Mouse (Mus musculus) limb, embryonic 12.5 days (tissue): Measurements from ENCODE around the gene Cped1. TPM values are rescaled to one million over a fixed set of nuclear protein-coding genes. Genes with fewer than 3 reads are reported as not detected.

ENCODE experiments used
- ATAC-seq: fragments of 200-750 bp; cut with Nextera tagmentation; 2 replicates; pipeline ENCODE4 v1.8.0; 2017; ENCODE audit warnings: low read depth, moderate TSS enrichment; ENCODE audit not compliant: insufficient number of reproducible peaks, insufficient read depth, low FRiP score, low TSS enrichment
- H3K27ac ChIP-seq: fragments of 300-500 bp; sonication (generic); 2 replicates; pipeline ENCODE4 v1.5.1; 2016; ENCODE audit warnings: mild to moderate bottlenecking, moderate library complexity
- H3K27me3 ChIP-seq: fragments of 300-500 bp; sonication (generic); 2 replicates; pipeline ENCODE4 v1.6.1; 2016; ENCODE audit warnings: mild to moderate bottlenecking, moderate library complexity
- H3K36me3 ChIP-seq: fragments of 300-500 bp; sonication (generic); 2 replicates; pipeline ENCODE4 v1.6.1; 2016; ENCODE audit warnings: mild to moderate bottlenecking, moderate library complexity
- H3K4me1 ChIP-seq: fragments of 300-500 bp; sonication (generic); replicated peaks from 2 replicates; pipeline ENCODE4 v1.6.1; 2016
- H3K4me2 ChIP-seq: fragments of 300-500 bp; sonication (generic); 2 replicates; pipeline ENCODE4 v1.6.1; 2016; ENCODE audit warnings: mild to moderate bottlenecking, moderate library complexity
- H3K4me3 ChIP-seq: fragments of 300-500 bp; sonication (generic); replicated peaks from 2 replicates; pipeline ENCODE4 v1.5.1; 2016; ENCODE audit warnings: mild to moderate bottlenecking
- H3K9ac ChIP-seq: fragments of 300-500 bp; sonication (generic); replicated peaks from 2 replicates; pipeline ENCODE4 v1.6.1; 2016; ENCODE audit warnings: mild to moderate bottlenecking, moderate library complexity
- H3K9me3 ChIP-seq: fragments of 300-500 bp; sonication (generic); 2 replicates; pipeline ENCODE4 v1.6.1; 2016; ENCODE audit warnings: mild to moderate bottlenecking, moderate library complexity
- whole genome bisulfite sequencing: fragments of 180-500 bp; shearing (Covaris S2); methylation state at CpG from one replicate; pipeline ENCODE4 v1.1.7; 2016; 5-methylcytosine and 5-hydroxymethylcytosine counted together
- polyA plus RNA-seq: library from polyadenylated mRNA; unstranded; fragments of >200 nt; fragmentation: Nextera tagmentation; extraction: Ambion mirVana; gene quantifications from 2 replicates; pipeline ENCODE4 v1.2.1, GENCODE M21; 2016

Gene Cped1
- polyA plus RNA-seq, 1 experiment from 2014 or later, result 62.3 TPM

DNA sequence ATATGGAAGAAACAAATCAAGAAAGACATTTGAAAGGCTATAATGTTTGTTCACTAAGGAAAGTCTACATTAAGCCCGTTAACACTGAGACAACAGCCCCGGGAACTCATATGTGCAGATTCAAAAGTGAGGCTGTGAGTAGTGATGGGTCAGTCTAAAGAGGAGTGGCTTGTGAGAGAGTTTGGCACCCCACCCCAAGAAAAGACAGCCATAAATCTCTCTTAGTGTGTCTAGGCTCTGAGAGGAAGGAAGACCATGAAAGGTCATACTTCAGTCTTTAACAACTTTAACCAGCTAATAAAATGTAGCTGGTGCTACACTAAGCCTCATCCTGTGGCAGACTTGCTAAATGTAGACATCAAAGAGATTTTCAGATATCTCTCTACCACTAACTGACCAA, 61.4 kb downstream of the Cped1 start:
- Histone ChIP-seq H3K9me3 (no peaks in the 10 kb centered on the region), H3K4me2 (no peak overlapping the region), H3K36me3 (peaks cover 6% of the 10 kb centered on the region), H3K4me1 (no peaks in the 10 kb centered on the region), H3K9ac (no peak overlapping the region), H3K4me3 (no peak overlapping the region), H3K27me3 (no peaks in the 10 kb centered on the region), H3K27ac (no peak overlapping the region)
- 60% methylated on average over 2 of the region's 2 CpGs for WGBS
- no peak for ATAC-seq

GRCm38 (mm10) chr6:22049093-22049492, 63.4 kb downstream of the Cped1 start:
- no peaks in the 10 kb centered on the region for H3K4me1 ChIP-seq
- no peak overlapping the region for H3K9ac ChIP-seq
- H3K27ac ChIP-seq, result no peak overlapping the region
- peaks cover 17% of the 10 kb centered on the region for H3K36me3 ChIP-seq
- 90% methylated on average over 5 of the region's 5 CpGs for WGBS
- H3K9me3 ChIP-seq, result no peaks in the 10 kb centered on the region
- H3K4me3 ChIP-seq, result no peak overlapping the region
- H3K27me3 ChIP-seq, result no peaks in the 10 kb centered on the region
- no peak for ATAC-seq
- no peak overlapping the region for H3K4me2 ChIP-seq

DNA sequence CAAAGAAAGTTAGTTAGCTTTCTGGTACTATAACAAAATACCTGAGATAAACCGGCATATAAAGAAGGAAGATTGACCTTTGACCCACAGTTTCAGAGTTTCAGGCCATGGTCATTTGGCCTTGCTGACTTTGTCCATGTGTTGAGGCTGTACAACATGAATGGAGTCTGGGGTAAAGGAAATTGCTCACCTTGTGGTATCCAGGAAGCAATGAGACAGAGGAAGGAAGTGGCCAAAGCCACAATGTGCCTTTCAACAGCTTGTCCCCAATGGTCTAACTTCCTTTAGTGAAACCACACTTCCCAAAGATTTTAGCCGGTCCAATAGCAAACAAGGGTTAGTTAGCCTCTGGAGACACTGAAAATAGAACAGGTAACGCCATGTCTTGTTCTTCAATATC, 65.8 kb downstream of the Cped1 start:
- Histone ChIP-seq H3K9me3 (no peaks in the 10 kb centered on the region), H3K27me3 (no peaks in the 10 kb centered on the region), H3K4me1 (peaks cover 3% of the 10 kb centered on the region; the same call in 1 of the 2 replicates), H3K36me3 (peaks cover 17% of the 10 kb centered on the region), H3K4me2 (no peak overlapping the region), H3K27ac (no peak overlapping the region), H3K9ac (no peak overlapping the region), H3K4me3 (no peak overlapping the region)
- ATAC-seq, result no peak
- 84% methylated on average over 3 of the region's 3 CpGs for WGBS

DNA sequence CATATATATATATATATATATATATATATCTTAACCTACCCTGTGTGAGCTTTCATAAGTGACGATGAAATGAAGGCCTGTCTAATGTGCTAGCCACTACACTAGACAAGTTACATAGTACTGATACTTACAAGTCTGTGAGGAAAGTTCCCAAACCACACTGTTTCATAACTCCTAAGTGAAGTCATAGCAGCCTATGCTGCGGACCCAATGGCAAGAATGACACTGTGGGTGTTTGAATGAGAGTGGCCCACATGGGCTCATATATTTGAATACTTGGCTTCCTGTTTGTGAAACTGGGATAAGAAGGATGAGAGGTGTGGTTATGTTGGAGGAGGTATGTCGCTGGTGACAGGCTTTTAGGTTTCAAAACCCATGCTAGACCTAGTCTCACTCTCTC, 67.3 kb downstream of the Cped1 start:
- H3K4me2 ChIP-seq, result no peak overlapping the region
- WGBS, result 95% methylated on average over 3 of the region's 3 CpGs
- H3K27me3 ChIP-seq, result no peaks in the 10 kb centered on the region
- no peak for ATAC-seq
- no peaks in the 10 kb centered on the region for H3K9me3 ChIP-seq
- H3K36me3 ChIP-seq, result peaks cover 17% of the 10 kb centered on the region
- no peak overlapping the region for H3K4me3 ChIP-seq
- H3K9ac ChIP-seq, result no peak overlapping the region
- H3K4me1 ChIP-seq, result peaks cover 3% of the 10 kb centered on the region; the same call in 1 of the 2 replicates
- no peak overlapping the region for H3K27ac ChIP-seq

- 82% methylated on average over 4 of the region's 4 CpGs for WGBS
- peaks cover 21% of the 10 kb centered on the region; the same call in 1 of the 2 replicates for H3K36me3 ChIP-seq
- no peaks in the 10 kb centered on the region for H3K4me1 ChIP-seq
- H3K9me3 ChIP-seq, result no peaks in the 10 kb centered on the region
- H3K4me2 ChIP-seq, result no peak overlapping the region
- ATAC-seq, result no peak
- no peak overlapping the region for H3K9ac ChIP-seq
- no peaks in the 10 kb centered on the region for H3K27me3 ChIP-seq
- H3K4me3 ChIP-seq, result no peak overlapping the region
- H3K27ac ChIP-seq, result no peak overlapping the region
These were observed 78.6 kb downstream of the Cped1 start for GRCm38 (mm10) chr6:22064341-22064740.

DNA sequence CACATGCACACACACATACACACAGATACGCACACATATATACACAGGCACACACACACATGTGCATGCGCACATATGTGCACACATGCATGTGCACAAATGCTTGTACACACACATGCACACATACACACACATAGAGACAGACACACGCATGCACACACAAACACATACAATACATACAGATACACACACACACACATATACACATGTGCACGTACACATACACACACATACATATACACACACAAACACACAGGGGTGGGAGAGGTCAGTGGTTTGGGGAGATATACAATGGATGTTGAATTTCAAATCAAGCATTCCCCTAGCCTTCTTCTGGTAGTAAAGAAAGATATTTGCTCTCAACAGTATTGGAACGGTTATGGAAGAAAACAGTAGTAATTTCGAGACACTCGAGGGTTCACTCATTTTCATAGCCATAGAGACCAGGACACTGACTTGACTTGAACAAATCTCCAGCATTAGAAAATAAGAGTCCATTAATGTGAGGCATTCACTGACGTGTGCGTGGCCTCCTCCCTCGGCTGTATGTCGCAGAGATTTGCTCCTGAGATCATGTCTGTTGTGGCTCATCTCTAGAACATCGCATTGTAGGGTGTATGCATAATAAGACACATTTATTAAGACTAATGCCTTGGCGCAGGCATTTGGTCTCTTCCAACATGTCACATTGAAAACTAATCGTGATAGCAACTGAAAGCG, 85.0 kb downstream of the Cped1 start:
- Histone ChIP-seq H3K27me3 (no peaks in the 10 kb centered on the region), H3K9ac (no peak overlapping the region), H3K9me3 (no peaks in the 10 kb centered on the region), H3K27ac (no peak overlapping the region), H3K4me1 (no peaks in the 10 kb centered on the region), H3K36me3 (peaks cover 26% of the 10 kb centered on the region), H3K4me3 (no peak overlapping the region), H3K4me2 (no peak overlapping the region)
- no peak for ATAC-seq
- WGBS, result 84% methylated on average over 15 of the region's 15 CpGs

GRCm38 (mm10) chr6:22071323-22071840, 85.7 kb downstream of the Cped1 start:
- no peaks in the 10 kb centered on the region for H3K9me3 ChIP-seq
- H3K27ac ChIP-seq, result no peak overlapping the region
- WGBS, result 41% methylated on average over 4 of the region's 4 CpGs
- no peaks in the 10 kb centered on the region for H3K4me1 ChIP-seq
- H3K4me2 ChIP-seq, result no peak overlapping the region
- H3K36me3 ChIP-seq, result peaks cover 26% of the 10 kb centered on the region
- no peaks in the 10 kb centered on the region for H3K27me3 ChIP-seq
- H3K4me3 ChIP-seq, result no peak overlapping the region
- no peak for ATAC-seq
- H3K9ac ChIP-seq, result no peak overlapping the region

DNA sequence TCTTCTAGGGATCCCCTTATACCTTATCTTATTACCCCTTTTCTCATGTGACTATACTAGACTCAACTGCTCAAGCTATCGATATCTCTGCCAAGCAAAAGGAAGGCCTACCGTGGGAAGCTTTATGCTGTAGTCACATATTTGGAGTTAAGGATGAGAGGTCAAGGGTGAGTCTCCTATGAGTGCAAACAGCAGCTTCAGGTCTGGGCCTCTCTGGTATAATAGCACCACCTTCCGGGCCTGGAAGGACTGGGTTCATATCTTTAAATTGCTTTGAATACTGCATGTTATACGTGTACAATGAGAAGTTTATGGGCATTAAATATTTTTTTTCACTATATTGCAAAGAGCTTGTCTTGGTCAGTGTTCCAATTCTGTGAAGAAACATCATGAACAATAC, 87.0 kb downstream of the Cped1 start:
- no peak for ATAC-seq
- Histone ChIP-seq H3K36me3 (peaks cover 26% of the 10 kb centered on the region), H3K9ac (no peak overlapping the region), H3K27ac (no peak overlapping the region), H3K4me2 (no peak overlapping the region), H3K4me3 (no peak overlapping the region), H3K27me3 (no peaks in the 10 kb centered on the region), H3K4me1 (no peaks in the 10 kb centered on the region), H3K9me3 (no peaks in the 10 kb centered on the region)
- 78% methylated on average over 4 of the region's 4 CpGs for WGBS

DNA sequence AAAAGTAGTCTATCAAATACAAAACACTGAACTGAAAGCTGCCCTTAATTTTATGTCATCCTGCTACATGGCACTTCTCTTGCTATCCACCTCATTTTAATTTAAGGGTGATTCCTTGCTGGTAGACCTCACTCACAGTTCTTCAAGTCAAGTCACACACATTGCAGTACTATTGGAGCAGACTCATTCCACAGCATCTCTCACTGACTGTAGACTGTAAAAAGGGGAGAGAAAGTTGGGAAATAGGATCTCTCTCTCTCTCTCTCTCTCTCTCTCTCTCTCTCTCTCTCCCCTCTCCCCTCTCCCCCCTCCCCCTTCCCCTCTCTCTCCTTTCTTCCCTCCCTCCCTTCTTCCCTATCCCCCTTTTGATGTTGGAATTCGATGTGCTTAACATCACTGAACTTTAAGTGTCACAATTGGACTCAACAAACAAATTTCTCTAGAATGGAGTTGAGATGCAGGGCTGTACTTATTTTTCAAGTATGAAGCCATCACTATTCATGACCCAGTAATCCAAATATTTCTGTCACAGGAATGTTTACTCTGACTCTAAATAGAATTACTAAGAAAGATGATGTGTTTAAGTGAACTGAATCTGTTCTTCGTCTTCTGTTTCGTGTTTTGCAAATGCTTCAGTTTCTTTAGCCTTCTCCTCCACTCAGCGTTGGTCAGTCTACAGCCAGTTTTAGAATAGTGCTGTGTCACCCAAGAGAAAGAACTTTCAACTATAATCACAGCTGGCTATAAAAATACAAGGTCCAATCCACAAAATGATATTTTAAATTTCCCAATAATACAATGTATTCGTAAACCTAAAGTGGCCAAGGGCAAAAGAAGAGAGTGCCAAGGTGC, 88.7 kb downstream of the Cped1 start:
- Histone ChIP-seq H3K9ac (no peak overlapping the region), H3K4me2 (no peak overlapping the region), H3K4me1 (no peaks in the 10 kb centered on the region), H3K9me3 (no peaks in the 10 kb centered on the region), H3K27ac (no peak overlapping the region), H3K27me3 (no peaks in the 10 kb centered on the region), H3K36me3 (peaks cover 26% of the 10 kb centered on the region), H3K4me3 (no peak overlapping the region)
- 86% methylated on average over 5 of the region's 5 CpGs for WGBS
- no peak for ATAC-seq

DNA sequence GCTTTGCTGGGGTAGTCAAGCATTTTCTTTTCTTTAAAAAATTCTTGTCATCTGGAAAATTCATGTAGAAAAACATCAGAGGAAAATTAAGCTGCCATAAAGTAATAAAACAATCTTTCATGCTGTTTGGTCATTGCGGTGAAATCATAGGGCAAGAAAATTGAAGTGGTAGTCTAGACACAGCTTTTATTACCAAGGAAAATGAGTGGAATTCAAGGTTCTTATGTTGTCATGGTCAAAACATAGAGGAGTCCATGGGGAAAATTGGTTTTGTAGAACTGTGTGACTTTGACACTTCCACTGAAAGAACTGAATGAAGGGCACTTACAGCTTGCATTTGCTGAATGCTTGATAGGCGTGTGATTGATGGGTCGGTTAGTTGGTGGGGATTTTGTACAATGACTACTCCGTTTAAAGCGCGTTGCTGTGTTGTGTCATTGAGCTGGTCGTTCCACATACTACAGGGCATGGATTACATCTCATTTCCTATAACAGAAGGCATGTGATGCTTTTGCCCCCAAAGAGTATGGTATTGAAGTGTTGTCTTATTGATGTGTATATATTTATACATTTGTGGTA, 93.1 kb downstream of the Cped1 start:
- Histone ChIP-seq H3K27ac (no peak overlapping the region), H3K27me3 (no peaks in the 10 kb centered on the region), H3K4me3 (no peak overlapping the region), H3K9ac (no peak overlapping the region), H3K4me1 (no peaks in the 10 kb centered on the region), H3K4me2 (no peak overlapping the region), H3K9me3 (no peaks in the 10 kb centered on the region), H3K36me3 (peaks cover 17% of the 10 kb centered on the region; the same call in 1 of the 2 replicates)
- 87% methylated on average over 7 of the region's 7 CpGs for WGBS
- ATAC-seq, result no peak

- no peaks in the 10 kb centered on the region for H3K27me3 ChIP-seq
- WGBS, result 80% methylated on average over 5 of the region's 5 CpGs
- H3K36me3 ChIP-seq, result peaks cover 31% of the 10 kb centered on the region
- H3K4me1 ChIP-seq, result no peaks in the 10 kb centered on the region
- H3K9ac ChIP-seq, result no peak overlapping the region
- no peak overlapping the region for H3K4me3 ChIP-seq
- H3K4me2 ChIP-seq, result no peak overlapping the region
- no peaks in the 10 kb centered on the region for H3K9me3 ChIP-seq
- ATAC-seq, result no peak
- H3K27ac ChIP-seq, result no peak overlapping the region
These were observed 100.3 kb downstream of the Cped1 start for GRCm38 (mm10) chr6:22086056-22086455.
